Mouse (Mus musculus): Measurements from ENCODE around the gene Wdr26. TPM values are rescaled to one million over a fixed set of nuclear protein-coding genes. Genes with fewer than 3 reads are reported as not detected.

The Wdr26 gene
- 40.1 and 47.0 TPM in 2 replicates for total RNA-seq (2014; rRNA removed)
- polyA plus RNA-seq (2015; fragmentation: Nextera tagmentation; extraction: Ambion mirVana) = 45.3 and 47.4 TPM in 2 replicates

DNA sequence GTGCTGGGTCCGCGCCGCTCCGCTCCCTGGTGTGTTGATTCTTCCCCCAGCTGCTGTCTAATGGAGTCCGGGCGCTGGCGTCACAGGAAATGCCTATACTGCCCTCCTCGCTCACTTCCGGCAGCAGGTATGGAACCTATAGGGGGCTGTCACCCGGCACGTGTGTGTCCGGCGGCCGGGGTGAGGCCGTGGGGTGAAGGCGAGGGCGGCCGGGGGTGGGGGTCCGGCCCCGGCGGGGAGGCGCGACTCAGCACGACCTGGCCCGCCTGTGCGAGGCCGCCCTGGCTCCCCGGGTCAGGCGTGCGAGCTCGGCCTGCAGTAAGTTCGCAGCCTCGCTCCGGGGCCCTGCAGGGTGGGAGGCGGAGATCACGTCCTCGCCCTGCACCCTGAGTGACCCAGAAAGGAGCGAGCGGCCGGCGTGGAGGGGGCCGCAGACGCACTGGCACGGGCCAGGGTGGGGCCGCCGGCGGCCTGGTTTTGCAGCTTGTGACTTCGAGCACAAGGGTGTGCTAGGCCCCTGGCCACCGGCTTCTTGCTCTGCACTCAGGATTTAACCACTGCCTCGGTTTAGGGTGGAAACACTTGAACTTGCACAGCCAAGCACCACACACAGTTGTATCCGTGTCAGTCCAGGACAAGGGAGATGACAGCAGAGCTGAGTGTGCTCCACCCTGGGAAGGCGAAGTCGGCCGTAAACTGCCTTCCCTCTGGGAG lies at the start of gene Wdr26:
Gene Wdr26, minus strand, starts transcription at position 82 of the 714 bp plus-strand sequence.
- 1% methylated on average over 46 of the region's 54 CpGs for WGBS
- Histone ChIP-seq H3K9me3 (ENCODE audit: low read length) (no peaks in the 10 kb centered on the region), H3K4me2 (ENCODE audit: low read depth, low read length) (peak within 1 kb of the TSS; percentile 86), H3K27ac (peak within 1 kb of the TSS; percentile 93), H3K4me1 (ENCODE audit: insufficient read depth, low read length) (peaks cover 6% of the 10 kb centered on the region), H3K36me3 (ENCODE audit: insufficient read depth, low read length) (peaks cover 3% of the 10 kb centered on the region; the same call in 1 of the 2 replicates), H3K4me3 (ENCODE audit: low read length) (peak within 1 kb of the TSS; percentile 97), H3K9ac (replicated peaks; ENCODE audit: low read length) (peak within 1 kb of the TSS; percentile 99), H3K27me3 (ENCODE audit: insufficient read depth, low read length) (no peaks in the 10 kb centered on the region)
- peak; percentile 32 for TF ChIP-seq CTCF (IDR thresholded peaks at IDR 0.05; ENCODE audit: low read depth)
- DNase-seq (ENCODE audit: low spot score) = peak; percentile 94
- ATAC-seq = peak; percentile 91

DNA sequence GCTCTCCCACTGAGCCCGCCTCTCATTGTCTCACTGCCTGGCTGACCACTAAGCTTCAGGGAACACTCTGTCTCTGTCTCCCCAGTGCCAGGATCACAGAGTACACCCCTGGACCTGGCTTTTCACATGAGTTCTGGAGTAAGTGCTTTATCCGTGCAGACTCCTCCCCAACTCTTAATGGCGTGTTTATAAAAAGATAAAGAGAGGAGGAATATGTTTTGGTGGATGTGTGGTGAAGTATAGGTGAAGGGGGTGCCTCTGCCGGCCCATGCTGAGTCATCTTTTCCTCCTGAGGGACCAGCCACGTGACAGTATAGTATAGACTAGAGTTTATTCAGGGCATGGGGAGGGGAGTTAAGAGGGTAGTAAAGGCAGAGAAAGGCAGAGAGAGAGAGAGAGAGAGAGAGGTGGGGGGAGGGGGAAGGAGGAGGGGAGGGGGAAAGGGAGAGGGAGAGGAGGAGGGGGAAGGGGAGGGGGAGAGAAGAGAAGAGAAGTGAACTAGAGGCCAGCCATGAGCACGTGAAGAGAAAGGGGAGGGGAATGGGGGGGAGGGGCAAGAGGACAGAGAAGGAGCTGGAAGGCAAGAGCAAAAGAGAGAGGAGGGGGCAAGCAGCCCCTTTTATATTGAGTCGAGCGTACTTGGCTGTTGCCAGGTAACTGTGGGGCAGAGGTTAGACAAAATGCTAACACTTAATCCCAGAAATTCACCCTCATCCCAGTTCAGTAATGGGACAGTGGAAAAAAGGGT lies 49.3 kb upstream of the Wdr26 start:
- no peak overlapping the region for H3K9ac ChIP-seq (replicated peaks; ENCODE audit: low read length)
- 41% methylated on average over 8 of the region's 8 CpGs for WGBS
- ATAC-seq (no peak), DNase-seq (ENCODE audit: low spot score) (no peak)
- H3K4me2 ChIP-seq (ENCODE audit: low read depth, low read length) = no peak overlapping the region
- no peaks in the 10 kb centered on the region for H3K27me3 ChIP-seq (ENCODE audit: insufficient read depth, low read length)
- H3K4me3 ChIP-seq (ENCODE audit: low read length) = no peak overlapping the region
- no peaks in the 10 kb centered on the region for H3K36me3 ChIP-seq (ENCODE audit: insufficient read depth, low read length)
- no peak overlapping the region for H3K27ac ChIP-seq
- no peak for TF ChIP-seq CTCF (IDR thresholded peaks at IDR 0.05; ENCODE audit: low read depth)
- H3K4me1 ChIP-seq (ENCODE audit: insufficient read depth, low read length) = peaks cover 10% of the 10 kb centered on the region
- no peaks in the 10 kb centered on the region for H3K9me3 ChIP-seq (ENCODE audit: low read length)

DNA sequence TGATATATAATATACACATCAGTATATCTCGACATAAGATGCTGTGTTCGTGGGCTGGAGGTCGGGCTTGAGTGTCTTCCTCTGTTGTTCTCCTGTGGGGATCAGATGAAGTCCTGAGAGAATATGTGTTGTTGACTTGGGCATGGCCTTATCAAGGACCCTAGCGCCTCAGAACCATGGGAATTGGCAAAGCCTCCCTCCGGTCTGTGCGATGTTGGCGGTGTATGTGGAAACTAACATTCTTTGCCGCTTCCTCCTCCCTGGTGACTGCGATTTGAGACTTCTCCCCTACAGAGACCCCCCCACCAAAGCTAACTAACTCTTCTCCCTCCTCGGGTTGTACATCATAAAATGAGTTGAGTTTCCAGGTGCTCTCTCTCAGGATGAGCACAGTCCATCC lies 48.6 kb upstream of the Wdr26 start:
- H3K9ac ChIP-seq (replicated peaks; ENCODE audit: low read length) = no peak overlapping the region
- no peak for TF ChIP-seq CTCF (IDR thresholded peaks at IDR 0.05; ENCODE audit: low read depth)
- 86% methylated on average over 10 of the region's 10 CpGs for WGBS
- H3K4me1 ChIP-seq (ENCODE audit: insufficient read depth, low read length) = peaks cover 16% of the 10 kb centered on the region
- H3K27ac ChIP-seq = no peak overlapping the region
- no peaks in the 10 kb centered on the region for H3K9me3 ChIP-seq (ENCODE audit: low read length)
- no peak overlapping the region for H3K4me2 ChIP-seq (ENCODE audit: low read depth, low read length)
- ATAC-seq (no peak), DNase-seq (ENCODE audit: low spot score) (no peak)
- no peaks in the 10 kb centered on the region for H3K36me3 ChIP-seq (ENCODE audit: insufficient read depth, low read length)
- no peak overlapping the region for H3K4me3 ChIP-seq (ENCODE audit: low read length)
- no peaks in the 10 kb centered on the region for H3K27me3 ChIP-seq (ENCODE audit: insufficient read depth, low read length)

GRCm38 (mm10) chr1:181259626-181260410 lies 48.0 kb upstream of the Wdr26 start:
- no peaks in the 10 kb centered on the region for H3K9me3 ChIP-seq (ENCODE audit: low read length)
- H3K27ac ChIP-seq = no peak overlapping the region
- H3K9ac ChIP-seq (replicated peaks; ENCODE audit: low read length) = no peak overlapping the region
- no peak overlapping the region for H3K4me3 ChIP-seq (ENCODE audit: low read length)
- 49% methylated on average over 11 of the region's 11 CpGs for WGBS
- no peaks in the 10 kb centered on the region for H3K27me3 ChIP-seq (ENCODE audit: insufficient read depth, low read length)
- TF ChIP-seq CTCF (IDR thresholded peaks at IDR 0.05; ENCODE audit: low read depth) = no peak
- no peak for ATAC-seq
- H3K4me1 ChIP-seq (ENCODE audit: insufficient read depth, low read length) = peaks cover 16% of the 10 kb centered on the region
- no peaks in the 10 kb centered on the region for H3K36me3 ChIP-seq (ENCODE audit: insufficient read depth, low read length)
- DNase-seq (ENCODE audit: low spot score) = no peak
- no peak overlapping the region for H3K4me2 ChIP-seq (ENCODE audit: low read depth, low read length)

DNA sequence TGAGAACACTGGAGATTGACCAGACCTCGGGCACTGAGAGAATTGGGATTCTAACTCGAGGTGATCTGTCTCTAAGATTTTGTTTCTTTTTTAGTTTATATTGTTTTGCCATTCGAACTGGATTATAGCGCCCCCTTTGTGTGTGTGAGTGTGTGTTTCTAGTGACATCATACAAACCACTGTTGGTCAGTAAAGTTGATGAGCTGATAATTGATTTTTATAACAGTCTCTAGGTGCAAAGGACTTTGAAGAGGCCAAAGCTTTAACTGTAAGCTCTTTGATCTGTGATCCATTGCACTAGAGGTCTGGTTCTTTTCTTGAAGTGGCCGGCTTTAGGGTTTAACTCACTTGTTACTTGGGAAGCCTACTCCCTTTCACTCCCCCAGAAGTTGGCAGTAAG lies 47.3 kb upstream of the Wdr26 start:
- 79% methylated on average over 5 of the region's 5 CpGs for WGBS
- Histone ChIP-seq H3K4me3 (ENCODE audit: low read length) (no peak overlapping the region), H3K27me3 (ENCODE audit: insufficient read depth, low read length) (no peaks in the 10 kb centered on the region), H3K9ac (replicated peaks; ENCODE audit: low read length) (no peak overlapping the region), H3K36me3 (ENCODE audit: insufficient read depth, low read length) (no peaks in the 10 kb centered on the region), H3K4me1 (ENCODE audit: insufficient read depth, low read length) (peaks cover 16% of the 10 kb centered on the region), H3K9me3 (ENCODE audit: low read length) (no peaks in the 10 kb centered on the region), H3K27ac (no peak overlapping the region), H3K4me2 (ENCODE audit: low read depth, low read length) (no peak overlapping the region)
- ATAC-seq = no peak
- DNase-seq (ENCODE audit: low spot score) = no peak
- no peak for TF ChIP-seq CTCF (IDR thresholded peaks at IDR 0.05; ENCODE audit: low read depth)

GRCm38 (mm10) chr1:181258616-181259015 lies 46.8 kb upstream of the Wdr26 start:
- no peaks in the 10 kb centered on the region for H3K27me3 ChIP-seq (ENCODE audit: insufficient read depth, low read length)
- TF ChIP-seq CTCF (IDR thresholded peaks at IDR 0.05; ENCODE audit: low read depth) = no peak
- H3K9me3 ChIP-seq (ENCODE audit: low read length) = no peaks in the 10 kb centered on the region
- peaks cover 16% of the 10 kb centered on the region for H3K4me1 ChIP-seq (ENCODE audit: insufficient read depth, low read length)
- H3K9ac ChIP-seq (replicated peaks; ENCODE audit: low read length) = no peak overlapping the region
- 83% methylated on average over 5 of the region's 5 CpGs for WGBS
- H3K27ac ChIP-seq = no peak overlapping the region
- H3K36me3 ChIP-seq (ENCODE audit: insufficient read depth, low read length) = no peaks in the 10 kb centered on the region
- no peak for DNase-seq (ENCODE audit: low spot score)
- H3K4me2 ChIP-seq (ENCODE audit: low read depth, low read length) = no peak overlapping the region
- ATAC-seq = no peak
- no peak overlapping the region for H3K4me3 ChIP-seq (ENCODE audit: low read length)
